8 mouse cellular contexts compared by ENCODE assay signal in genomic region chr9:7960382-7960781, GRCm38 (mm10). TPM values are rescaled to one million over a fixed set of nuclear protein-coding genes. Genes with fewer than 3 reads are reported as not detected.
DNase-seq lines count a peak whose midpoint lies in the region; ATAC-seq lines count a peak whose summit lies in the region.

No protein-coding gene starts in this region.

- H3K27me3 ChIP-seq in neural tube, embryonic 11.5 days (ENCODE audit: control insufficient read depth, insufficient read depth, low read length) = no peaks in the 10 kb centered on the region

- no peak overlapping the region for H3K9ac ChIP-seq in neural tube, embryonic 11.5 days (ENCODE audit: low read length)

- H3K4me1 ChIP-seq in neural tube, embryonic 11.5 days (ENCODE audit: control insufficient read depth, insufficient read depth, low read length) = peaks cover 5% of the 10 kb centered on the region; the same call in 1 of the 2 replicates

- H3K36me3 ChIP-seq in neural tube, embryonic 11.5 days (ENCODE audit: control insufficient read depth, insufficient read depth, low read length) = no peaks in the 10 kb centered on the region

- no peak overlapping the region for H3K4me3 ChIP-seq in neural tube, embryonic 11.5 days (ENCODE audit: low read depth, low read length)

- intact Hi-C loops in heart, postnatal 36 days (cut with DNase I) = loop anchor here (5.0 kb wide), 1 partner anchor 42 kb away; the partner anchor contains the start of gene Yap1
- intact Hi-C loops in left cerebral cortex, postnatal 36 days (cut with DNase I) = loop anchor here (5.0 kb wide), 1 partner anchor 42 kb away; the partner anchor contains the start of gene Yap1

- 64% methylated on average over 9 of the region's 9 CpGs for WGBS in neural tube, embryonic 11.5 days

- no peak overlapping the region for H3K4me2 ChIP-seq in neural tube, embryonic 11.5 days (ENCODE audit: low read depth)

- no peaks in the 10 kb centered on the region for H3K9me3 ChIP-seq in neural tube, embryonic 11.5 days (ENCODE audit: control insufficient read depth, low read length)

- H3K27ac ChIP-seq in neural tube, embryonic 11.5 days (ENCODE audit: low read depth, low read length) = no peak overlapping the region

- ATAC-seq in neural tube, embryonic 11.5 days (ENCODE audit: insufficient read depth, low FRiP score, low TSS enrichment) = no peak

- DNase-seq in ZHBTc4 (ENCODE audit: low read depth, low spot score) = peak; percentile 22
- peak; percentile 7 for DNase-seq in cerebellum, adult 8-10 months
- peak; percentile 82 for DNase-seq in forelimb bud, embryonic 11.5 days (ENCODE audit: low read depth, low spot score)
- DNase-seq in heart, postnatal 36 days = peak; percentile 35 to 53
- peak; percentile 18 to 32 for DNase-seq in left cerebral cortex, postnatal 36 days (ENCODE audit: low spot score in 2 of 2)
- peak; percentile 44 for DNase-seq in neural tube, embryonic 11.5 days (ENCODE audit: low spot score)
- no peak for DNase-seq in spleen, postnatal 10 days (ENCODE audit: low spot score in 2 of 2)
- DNase-seq in B cell, adult 2 months = no peak

RNA-seq across cellular contexts. Expression of gene Yap1, which starts 44.0 kb away (rescaled TPM):
- 10 to 100 TPM; 63.1 to 64.9 TPM for total RNA-seq in heart, postnatal 36 days (2021)
- total RNA-seq in left cerebral cortex, postnatal 36 days (2021) = 10 to 100 TPM; 17.2 to 19.0 TPM
- 27.2 and 31.6 TPM in 2 replicates for polyA plus RNA-seq in neural tube, embryonic 11.5 days (2014; fragmentation: Nextera tagmentation; extraction: Ambion mirVana)

Comparison
In these comparisons a context has a peak if more than half of its experiments do, and no peak if none do; other contexts are left out.
1. DNase-seq: peak in ZHBTc4 (single experiment), cerebellum, adult 8-10 months (single experiment), forelimb bud, embryonic 11.5 days (single experiment), heart, postnatal 36 days (2 of 2), left cerebral cortex, postnatal 36 days (2 of 2) and neural tube, embryonic 11.5 days (single experiment); none in spleen, postnatal 10 days (0 of 2) and B cell, adult 2 months (0 of 2).